Mouse (Mus musculus) myocyte (in vitro differentiated cells): ENCODE data around the gene Mtch2. TPM values are rescaled to one million over a fixed set of nuclear protein-coding genes. Genes with fewer than 3 reads are reported as not detected.
A peak's percentile ranks its signal among the peaks of the same experiment; 100 is the strongest.

Experiments
- H3K27me3 ChIP-seq: one replicate; pipeline ENCODE4 v1.6.1; 2011; ENCODE audit not compliant: control insufficient read depth, insufficient read depth, insufficient read length
- H3K36me3 ChIP-seq: one replicate; pipeline ENCODE4 v1.6.1; 2011; ENCODE audit not compliant: control insufficient read depth, insufficient read depth
- H3K4me2 ChIP-seq: one replicate; pipeline ENCODE4 v1.6.1; 2011; ENCODE audit warnings: low read depth, control low read depth
- H3K4me3 ChIP-seq: one replicate; pipeline ENCODE4 v1.5.1; 2011; ENCODE audit warnings: mild to moderate bottlenecking, control low read depth, moderate library complexity
- H3K79me2 ChIP-seq: one replicate; pipeline ENCODE4 v1.6.1; 2011; ENCODE audit not compliant: control insufficient read depth, insufficient read depth
- H3ac ChIP-seq: one replicate; pipeline ENCODE4 v1.6.1; 2011; ENCODE audit not compliant: control insufficient read depth, insufficient read length
- CEBPB ChIP-seq: IDR thresholded peaks from 2 replicates; pipeline ENCODE4 v1.6.1; 2011; ENCODE audit warnings: mild to moderate bottlenecking, moderate library complexity; ENCODE audit not compliant: poor library complexity, insufficient read depth, severe bottlenecking
- E2F4 ChIP-seq: IDR thresholded peaks from one replicate; pipeline ENCODE4 v1.6.1; 2011; ENCODE audit warnings: mild to moderate bottlenecking, control low read depth, moderate library complexity; ENCODE audit not compliant: insufficient read depth
- MAX ChIP-seq: IDR thresholded peaks from one replicate; pipeline ENCODE4 v1.6.1; 2011; ENCODE audit warnings: low read depth, mild to moderate bottlenecking, control low read depth
- MYOD1 ChIP-seq, 3 experiments: IDR thresholded peaks; one replicate each; pipeline ENCODE4 v1.6.1; 2011; ENCODE audit warnings: control low read depth in 2 of 3, low read depth in 2 of 3, mild to moderate bottlenecking in 2 of 3, moderate library complexity in 1 of 3; ENCODE audit not compliant: insufficient read length in 2 of 3, control insufficient read depth in 1 of 3
- MYOG ChIP-seq, 3 experiments: IDR thresholded peaks; one replicate each; pipeline ENCODE4 v1.6.1; 2011; ENCODE audit warnings: control low read depth in 2 of 3, low read depth in 2 of 3, mild to moderate bottlenecking in 2 of 3; ENCODE audit not compliant: insufficient read length in 2 of 3, control insufficient read depth in 1 of 3, insufficient read depth in 1 of 3
- POLR2A ChIP-seq: IDR thresholded peaks from one replicate; pipeline ENCODE4 v1.6.1; 2011; ENCODE audit warnings: low read depth, mild to moderate bottlenecking, control low read depth, moderate library complexity; ENCODE audit not compliant: insufficient read length
- POLR2AphosphoS2 ChIP-seq: IDR thresholded peaks from one replicate; pipeline ENCODE4 v1.6.1; 2011; ENCODE audit warnings: low read depth, control low read depth; ENCODE audit not compliant: insufficient read length
- REST ChIP-seq: IDR thresholded peaks from one replicate; pipeline ENCODE4 v1.6.1; 2011; ENCODE audit warnings: mild to moderate bottlenecking, control low read depth, moderate library complexity; ENCODE audit not compliant: insufficient read depth, insufficient read length
- SRF ChIP-seq: IDR thresholded peaks from one replicate; pipeline ENCODE4 v1.6.1; 2011; ENCODE audit warnings: low read depth; ENCODE audit not compliant: control insufficient read depth, insufficient read length
- TCF12 ChIP-seq: IDR thresholded peaks from one replicate; pipeline ENCODE4 v1.6.1; 2011; ENCODE audit warnings: mild to moderate bottlenecking, control low read depth; ENCODE audit not compliant: poor library complexity, insufficient read depth, severe bottlenecking
- TCF3 ChIP-seq: IDR thresholded peaks from one replicate; pipeline ENCODE4 v1.6.1; 2011; ENCODE audit warnings: low read depth, control low read depth; ENCODE audit not compliant: insufficient read length
- USF1 ChIP-seq: IDR thresholded peaks from one replicate; pipeline ENCODE4 v1.6.1; 2011; ENCODE audit warnings: low read depth, mild to moderate bottlenecking, control low read depth, moderate library complexity
- polyA plus RNA-seq: library from polyadenylated mRNA; unstranded; fragments of >200 nt; fragmentation: generic; extraction: Trizol; gene quantifications from one replicate; pipeline ENCODE4 v1.2.1, GENCODE M21; 2012; ENCODE audit warnings: missing spikeins

The Mtch2 gene
- polyA plus RNA-seq, 1 experiment = 170 TPM

- peaks cover 42% of the 10 kb centered on the region for H3K79me2 ChIP-seq
- H3ac ChIP-seq = no peak overlapping the region
- H3K4me2 ChIP-seq = peak overlapping the region; percentile 88
- peaks cover 25% of the 10 kb centered on the region for H3K36me3 ChIP-seq
- H3K4me3 ChIP-seq = peak overlapping the region; percentile 90
- H3K27me3 ChIP-seq = no peaks in the 10 kb centered on the region
- TF ChIP-seq MYOD1 (IDR thresholded peaks at IDR 0.05; ENCODE audit: control insufficient read depth in 1 of 3, insufficient read length in 2 of 3, low read depth in 2 of 3) (no peak), POLR2A (no peak), MAX (no peak), TCF12 (no peak), CEBPB (no peak), USF1 (no peak), TCF3 (no peak), POLR2AphosphoS2 (no peak), MYOG (IDR thresholded peaks at IDR 0.05; ENCODE audit: control insufficient read depth in 1 of 3, insufficient read depth in 1 of 3, insufficient read length in 2 of 3, low read depth in 2 of 3) (no peak), REST (no peak), E2F4 (no peak), SRF (no peak)
Observed at GRCm38 (mm10) chr2:90848331-90848730, 1.4 kb downstream of the Mtch2 start.

DNA sequence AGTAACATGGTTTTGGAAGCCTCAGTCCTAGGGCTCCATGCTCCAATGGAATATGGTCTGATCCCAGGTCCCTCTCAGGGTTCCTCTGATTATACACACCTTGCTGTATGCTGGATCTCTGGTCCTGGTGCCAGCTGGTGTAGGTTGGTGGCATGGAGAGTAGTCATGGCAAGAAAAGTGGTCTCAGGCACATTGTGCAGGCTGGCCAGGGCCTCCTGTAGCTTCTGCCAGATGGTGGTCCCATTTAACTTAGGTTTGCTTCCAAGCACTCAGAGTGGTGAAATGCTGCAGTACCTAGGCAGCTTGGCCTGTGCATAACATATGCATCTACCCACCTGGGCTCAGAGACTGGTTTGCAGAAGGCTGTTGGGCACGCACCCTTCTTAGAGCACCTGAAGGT is 3.4 kb downstream of the Mtch2 start:
- TF ChIP-seq POLR2AphosphoS2 (no peak), SRF (no peak), CEBPB (no peak), POLR2A (no peak), REST (no peak), USF1 (no peak), TCF12 (no peak), MYOD1 (IDR thresholded peaks at IDR 0.05; ENCODE audit: control insufficient read depth in 1 of 3, insufficient read length in 2 of 3, low read depth in 2 of 3) (no peak), MYOG (IDR thresholded peaks at IDR 0.05; ENCODE audit: control insufficient read depth in 1 of 3, insufficient read depth in 1 of 3, insufficient read length in 2 of 3, low read depth in 2 of 3) (no peak), E2F4 (no peak), MAX (no peak), TCF3 (no peak)
- peaks cover 44% of the 10 kb centered on the region for H3K36me3 ChIP-seq

DNA sequence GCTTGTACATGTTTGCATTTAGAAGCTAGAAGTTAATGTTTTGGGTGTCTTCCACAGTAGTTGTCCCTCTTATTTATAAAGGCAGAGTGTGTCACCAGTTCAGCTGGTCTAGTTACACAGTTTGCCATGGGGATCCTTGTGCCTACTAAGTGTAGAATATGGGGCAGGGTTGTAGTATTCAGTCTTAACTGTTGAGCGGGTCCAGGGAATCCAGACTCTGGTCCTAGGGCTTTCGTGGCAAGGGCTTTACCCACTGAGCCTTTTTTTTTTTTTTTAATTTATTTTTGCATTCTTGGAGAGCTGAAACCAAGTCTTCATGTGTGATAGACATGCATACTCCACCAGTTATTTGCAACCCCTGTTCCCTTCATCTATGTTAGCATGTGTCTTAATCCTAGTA is 14.5 kb downstream of the Mtch2 start:
- H3K4me2 ChIP-seq = no peak overlapping the region

More for the DNA sequence above, 3.4 kb downstream of the Mtch2 start:
- no peaks in the 10 kb centered on the region for H3K27me3 ChIP-seq
- no peak overlapping the region for H3K4me2 ChIP-seq
- no peak overlapping the region for H3K4me3 ChIP-seq
- peaks cover 46% of the 10 kb centered on the region for H3K79me2 ChIP-seq
- H3ac ChIP-seq = no peak overlapping the region

DNA sequence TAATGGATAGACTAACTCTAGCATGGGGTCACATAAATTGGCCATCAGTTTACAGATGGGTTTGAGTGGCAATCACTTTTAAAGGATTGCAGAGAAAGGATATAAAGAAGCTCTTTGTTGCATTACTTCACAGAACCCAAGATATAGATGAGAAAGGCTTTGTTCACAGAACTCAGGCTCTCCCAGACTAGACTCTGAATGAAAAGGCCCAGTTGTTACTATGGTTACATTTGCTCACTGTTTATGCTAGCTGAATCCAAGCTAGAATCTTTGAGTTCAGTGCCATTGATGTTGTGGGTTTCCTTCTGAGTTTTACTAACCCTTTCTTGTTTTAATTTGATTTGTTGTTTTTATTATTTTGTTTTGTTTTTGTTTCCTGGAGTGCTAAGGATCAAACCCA is 17.2 kb downstream of the Mtch2 start:
- H3K79me2 ChIP-seq = no peaks in the 10 kb centered on the region
- H3K4me3 ChIP-seq = no peak overlapping the region
- no peak for TF ChIP-seq MYOG (IDR thresholded peaks at IDR 0.05; ENCODE audit: control insufficient read depth in 1 of 3, insufficient read depth in 1 of 3, insufficient read length in 2 of 3, low read depth in 2 of 3)
- TF ChIP-seq MYOD1 (IDR thresholded peaks at IDR 0.05; ENCODE audit: control insufficient read depth in 1 of 3, insufficient read length in 2 of 3, low read depth in 2 of 3) = no peak
- TF ChIP-seq MAX = no peak

More for the DNA sequence above, 14.5 kb downstream of the Mtch2 start:
- Histone ChIP-seq H3K27me3 (no peaks in the 10 kb centered on the region), H3ac (no peak overlapping the region), H3K79me2 (no peaks in the 10 kb centered on the region), H3K36me3 (peaks cover 76% of the 10 kb centered on the region), H3K4me3 (no peak overlapping the region)
- TF ChIP-seq MAX = no peak
- no peak for TF ChIP-seq POLR2AphosphoS2
- TF ChIP-seq MYOD1 (IDR thresholded peaks at IDR 0.05; ENCODE audit: control insufficient read depth in 1 of 3, insufficient read length in 2 of 3, low read depth in 2 of 3) = no peak
- TF ChIP-seq SRF = no peak
- no peak for TF ChIP-seq CEBPB

GRCm38 (mm10) chr2:90866524-90866923 is 19.6 kb downstream of the Mtch2 start:
- TF ChIP-seq MYOD1 (IDR thresholded peaks at IDR 0.05; ENCODE audit: control insufficient read depth in 1 of 3, insufficient read length in 2 of 3, low read depth in 2 of 3) = no peak
- no peak for TF ChIP-seq TCF3
- H3K79me2 ChIP-seq = no peaks in the 10 kb centered on the region
- H3K4me3 ChIP-seq = no peak overlapping the region
- no peaks in the 10 kb centered on the region for H3K27me3 ChIP-seq
- no peak overlapping the region for H3ac ChIP-seq
- no peak overlapping the region for H3K4me2 ChIP-seq
- peaks cover 38% of the 10 kb centered on the region for H3K36me3 ChIP-seq

More for the DNA sequence above, 17.2 kb downstream of the Mtch2 start:
- Histone ChIP-seq H3K4me2 (no peak overlapping the region), H3ac (no peak overlapping the region), H3K36me3 (peaks cover 61% of the 10 kb centered on the region), H3K27me3 (no peaks in the 10 kb centered on the region)

DNA sequence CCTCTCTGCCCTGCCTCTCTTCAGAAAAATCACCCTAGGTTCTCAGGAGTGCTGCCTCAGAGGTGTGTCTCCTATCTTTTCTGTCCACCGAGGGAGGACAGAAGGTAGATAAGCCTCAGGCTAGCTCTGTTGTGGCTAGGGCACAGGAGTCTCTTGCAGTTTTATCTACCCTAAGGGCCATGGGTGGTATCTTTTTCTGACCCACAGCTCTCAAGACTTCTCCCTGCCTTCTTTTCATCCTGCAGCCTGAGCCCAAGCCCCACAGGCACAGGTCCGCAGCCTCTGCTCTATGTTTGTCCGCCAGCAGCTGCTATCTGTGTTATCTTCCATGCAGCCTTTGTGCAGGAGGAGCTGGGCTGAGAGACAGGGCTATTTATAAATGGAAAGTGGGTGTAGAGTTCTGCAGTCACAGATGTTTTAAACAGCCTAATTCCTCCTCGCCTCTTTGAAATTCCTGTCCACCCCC is 23.2 kb downstream of the Mtch2 start:
- Histone ChIP-seq H3K27me3 (no peaks in the 10 kb centered on the region), H3K4me3 (no peak overlapping the region), H3K79me2 (no peaks in the 10 kb centered on the region), H3ac (no peak overlapping the region), H3K4me2 (peak overlapping the region; percentile 73), H3K36me3 (peaks cover 16% of the 10 kb centered on the region)
- TF ChIP-seq E2F4 (no peak), REST (no peak), MAX (no peak), SRF (no peak), CEBPB (0 out of 2 replicates have a peak, but pooled peaks have one; percentile 48), MYOG (IDR thresholded peaks at IDR 0.05; ENCODE audit: control insufficient read depth in 1 of 3, insufficient read depth in 1 of 3, insufficient read length in 2 of 3, low read depth in 2 of 3) (peak; percentile 70 to 88 (median 85)), POLR2A (peak; percentile 17), TCF12 (peak; percentile 64), USF1 (no peak), POLR2AphosphoS2 (peak; percentile 21), MYOD1 (IDR thresholded peaks at IDR 0.05; ENCODE audit: control insufficient read depth in 1 of 3, insufficient read length in 2 of 3, low read depth in 2 of 3) (peak; percentile 35 to 89 (median 81)), TCF3 (no peak)
